Mouse (Mus musculus) spleen, adult 2 months (tissue): ENCODE results near the gene Traf7. TPM values are rescaled to one million over a fixed set of nuclear protein-coding genes. Genes with fewer than 3 reads are reported as not detected.

Experiments
- DNase-seq, 2 experiments: peaks; one replicate each; pipeline versions ENCODE4 v3.0.0 to v3.0.0-alpha.2; 2012 to 2021; ENCODE audit warnings: low spot score in 2 of 2, low read depth in 1 of 2
- H3K27ac ChIP-seq: fragments of 200-500 bp; 2 replicates; pipeline ENCODE4 v1.5.1; 2012; ENCODE audit warnings: low read length, inconsistent platforms; ENCODE audit not compliant: insufficient read depth
- H3K27me3 ChIP-seq: fragments of 200-500 bp; 2 replicates; pipeline ENCODE4 v1.6.1; 2012; ENCODE audit warnings: mild to moderate bottlenecking, moderate library complexity, low read length, inconsistent platforms; ENCODE audit not compliant: control insufficient read depth, insufficient read depth
- H3K36me3 ChIP-seq: fragments of 200-500 bp; 2 replicates; pipeline ENCODE4 v1.6.1; 2012; ENCODE audit warnings: mild to moderate bottlenecking, low read length, inconsistent platforms; ENCODE audit not compliant: control insufficient read depth, insufficient read depth
- H3K4me1 ChIP-seq: fragments of 200-500 bp; 2 replicates; pipeline ENCODE4 v1.6.1; 2011; ENCODE audit warnings: inconsistent platforms; ENCODE audit not compliant: control insufficient read depth, insufficient read depth, insufficient read length
- H3K4me3 ChIP-seq: fragments of 200-500 bp; 2 replicates; pipeline ENCODE4 v1.5.1; 2011; ENCODE audit warnings: mild to moderate bottlenecking, inconsistent platforms; ENCODE audit not compliant: insufficient read depth, insufficient read length; ENCODE audit errors: extremely low read depth
- CTCF ChIP-seq: fragments of 200-500 bp; IDR thresholded peaks from 2 replicates; pipeline ENCODE4 v1.5.1; 2011; ENCODE audit warnings: mild to moderate bottlenecking, inconsistent platforms; ENCODE audit not compliant: insufficient read depth, insufficient read length, insufficient replicate concordance; ENCODE audit errors: extremely low read depth
- POLR2A ChIP-seq: fragments of 200-500 bp; IDR thresholded peaks from 2 replicates; pipeline ENCODE4 v1.6.1; 2011; ENCODE audit warnings: low read depth, low read length, inconsistent platforms
- WGBS: fragments of 180-500 bp; shearing (Covaris S2); methylation state at CpG from one replicate; pipeline ENCODE4 v1.1.7; 2018; 5-methylcytosine and 5-hydroxymethylcytosine counted together
- polyA plus RNA-seq: library from polyadenylated mRNA; depleted of rRNA; stranded (reverse); fragments of >200 nt; gene quantifications from 2 replicates; pipeline ENCODE4 v1.2.3, GENCODE M21; 2012

Gene Traf7
- polyA plus RNA-seq, 1 experiment = 182 TPM

DNA sequence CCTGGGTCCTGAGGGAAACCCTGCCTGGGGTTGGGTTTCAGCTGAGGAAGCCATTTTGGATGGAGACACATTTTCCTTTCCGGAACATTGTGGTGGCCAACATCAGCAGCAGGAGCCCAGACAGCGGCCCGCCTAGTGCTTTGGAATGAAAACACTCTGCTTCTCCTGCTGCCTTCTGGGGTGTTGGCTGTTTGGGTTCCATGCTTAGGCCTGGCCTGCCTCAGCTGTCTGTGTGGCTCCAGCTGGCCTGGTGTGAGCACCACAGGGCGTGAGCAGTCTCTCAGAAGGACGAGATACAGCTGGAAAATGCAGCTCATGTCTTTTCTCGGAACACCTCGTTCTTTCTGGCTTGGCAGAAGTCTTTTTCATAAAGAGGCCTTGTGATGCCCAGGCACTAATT is 29.4 kb upstream of the Traf7 start:
- Histone ChIP-seq H3K27ac (no peak overlapping the region), H3K4me1 (peaks cover 4% of the 10 kb centered on the region; the same call in 1 of the 2 replicates), H3K4me3 (no peak overlapping the region), H3K27me3 (no peaks in the 10 kb centered on the region), H3K36me3 (no peaks in the 10 kb centered on the region)
- no peak for TF ChIP-seq POLR2A
- TF ChIP-seq CTCF = no peak
- no peak for DNase-seq
- WGBS = 92% methylated on average over 7 of the region's 7 CpGs

DNA sequence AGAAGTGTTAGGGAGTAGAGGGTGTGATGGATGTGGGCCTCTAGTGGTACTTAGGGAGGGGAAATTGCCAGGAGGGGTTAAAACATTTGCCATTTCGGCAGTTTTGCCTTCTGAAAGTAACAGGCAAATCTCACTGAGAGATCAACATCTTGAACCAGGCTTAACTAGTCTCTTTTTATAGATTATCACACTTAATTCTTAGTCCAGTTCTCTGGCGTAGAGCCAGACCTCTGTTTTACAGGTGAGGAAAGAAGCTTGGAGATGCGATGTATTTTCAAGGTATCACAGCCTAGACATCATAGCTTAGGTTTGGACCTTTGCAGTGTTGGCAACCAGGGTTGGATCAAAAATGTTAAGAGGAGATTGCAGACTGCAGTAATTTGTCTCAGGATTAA is 23.3 kb upstream of the Traf7 start:
- 72% methylated on average over 3 of the region's 3 CpGs for WGBS

DNA sequence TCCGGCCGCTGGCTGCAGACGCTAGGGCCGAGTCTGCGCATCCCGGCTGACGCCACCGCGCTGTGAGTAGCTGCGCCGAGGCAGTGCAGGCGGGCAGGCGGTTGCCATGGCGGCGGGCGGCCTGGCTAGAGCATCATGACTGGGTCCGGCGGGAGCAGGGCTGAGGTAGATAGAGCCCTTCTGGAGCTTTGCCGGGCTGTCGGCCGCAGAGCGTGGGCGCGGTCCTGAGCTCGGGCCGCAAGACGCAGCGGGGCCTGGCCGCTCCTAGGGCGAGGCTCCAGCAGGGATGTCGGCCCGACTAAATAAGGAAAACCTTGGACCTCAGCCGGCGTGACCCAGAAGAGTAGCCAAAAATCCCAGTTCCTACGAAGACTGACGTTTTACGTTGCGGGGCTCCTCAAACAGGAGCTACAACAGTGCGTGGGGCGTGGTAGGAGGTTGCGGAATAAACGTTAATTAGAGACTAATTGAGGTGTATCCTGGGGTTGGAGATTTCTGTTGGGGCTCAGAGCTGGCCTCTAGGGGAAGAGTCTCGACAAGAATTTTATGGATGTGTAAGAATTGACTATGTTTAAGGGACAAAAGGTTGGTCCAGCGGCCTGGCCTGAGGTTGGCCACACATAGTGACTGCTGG is 22.8 kb upstream of the Traf7 start:
- Histone ChIP-seq H3K4me1 (no peaks in the 10 kb centered on the region), H3K27me3 (no peaks in the 10 kb centered on the region), H3K27ac (peak overlapping the region; percentile 81), H3K36me3 (no peaks in the 10 kb centered on the region; the same call in 1 of the 2 replicates), H3K4me3 (peak overlapping the region; percentile 77)
- TF ChIP-seq POLR2A = no peak
- TF ChIP-seq CTCF = no peak
- peak; percentile 25 to 67 for DNase-seq
- WGBS = 5% methylated on average over 44 of the region's 44 CpGs

More for the DNA sequence above, 23.3 kb upstream of the Traf7 start:
- no peak overlapping the region for H3K27ac ChIP-seq
- H3K27me3 ChIP-seq = no peaks in the 10 kb centered on the region
- peak overlapping the region; percentile 77; the same call in 1 of the 2 replicates for H3K4me3 ChIP-seq
- H3K4me1 ChIP-seq = no peaks in the 10 kb centered on the region
- DNase-seq = no peak
- H3K36me3 ChIP-seq = no peaks in the 10 kb centered on the region; the same call in 1 of the 2 replicates
- TF ChIP-seq CTCF = no peak
- TF ChIP-seq POLR2A = no peak

DNA sequence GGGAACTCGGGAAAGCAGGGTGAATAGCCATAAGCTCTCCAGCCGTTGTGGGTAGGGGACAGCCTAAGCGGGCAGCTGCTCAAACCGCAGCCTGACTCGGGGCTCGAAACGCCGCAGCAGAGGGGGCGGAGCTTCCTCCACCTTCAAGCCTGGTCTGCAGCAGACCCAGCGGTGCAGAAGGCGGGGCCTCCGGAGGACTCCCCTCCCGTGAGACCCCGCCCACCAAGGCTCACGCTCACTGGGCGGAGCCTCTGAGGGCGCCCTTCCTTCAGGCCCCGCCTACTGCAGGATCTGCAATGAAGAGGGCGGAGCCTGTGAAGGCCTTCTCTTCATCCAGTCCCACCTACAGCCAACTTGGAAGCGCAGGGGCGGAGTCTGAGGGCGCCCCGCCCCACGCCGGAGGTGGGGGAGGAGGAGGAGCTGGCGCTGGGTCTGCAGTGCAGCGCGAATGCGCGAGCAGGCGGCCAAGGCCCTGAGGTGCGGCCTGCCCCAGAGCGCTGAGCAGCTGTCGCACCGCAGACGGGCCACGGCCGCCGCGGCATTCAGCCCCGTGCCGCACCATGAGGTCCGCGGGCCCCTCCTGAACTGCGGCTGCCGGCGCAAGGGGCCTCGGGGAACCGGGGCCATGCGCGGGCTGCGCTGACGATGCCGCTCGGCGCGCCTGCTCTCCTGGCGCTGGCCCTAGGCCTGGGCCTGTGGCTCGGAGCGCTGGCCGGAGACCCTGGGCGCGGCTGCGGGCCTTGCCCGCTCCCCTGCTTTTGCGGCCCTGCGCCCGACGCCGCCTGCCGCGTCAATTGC is 22.1 kb upstream of the Traf7 start, which contains the start of gene Pkd1:
Gene Pkd1 (plus strand): TSS at position 217 of the 798 bp plus-strand sequence.
- H3K4me1 ChIP-seq = no peaks in the 10 kb centered on the region
- H3K27ac ChIP-seq = peak within 1 kb of the TSS; percentile 83
- no peaks in the 10 kb centered on the region for H3K27me3 ChIP-seq
- TF ChIP-seq CTCF = no peak
- TF ChIP-seq POLR2A = peak; percentile 96
- H3K4me3 ChIP-seq = peak within 1 kb of the TSS; percentile 77
- peak; percentile 99 for DNase-seq
- no peaks in the 10 kb centered on the region; the same call in 1 of the 2 replicates for H3K36me3 ChIP-seq
- under 1% methylated on average over 62 of the region's 72 CpGs for WGBS

DNA sequence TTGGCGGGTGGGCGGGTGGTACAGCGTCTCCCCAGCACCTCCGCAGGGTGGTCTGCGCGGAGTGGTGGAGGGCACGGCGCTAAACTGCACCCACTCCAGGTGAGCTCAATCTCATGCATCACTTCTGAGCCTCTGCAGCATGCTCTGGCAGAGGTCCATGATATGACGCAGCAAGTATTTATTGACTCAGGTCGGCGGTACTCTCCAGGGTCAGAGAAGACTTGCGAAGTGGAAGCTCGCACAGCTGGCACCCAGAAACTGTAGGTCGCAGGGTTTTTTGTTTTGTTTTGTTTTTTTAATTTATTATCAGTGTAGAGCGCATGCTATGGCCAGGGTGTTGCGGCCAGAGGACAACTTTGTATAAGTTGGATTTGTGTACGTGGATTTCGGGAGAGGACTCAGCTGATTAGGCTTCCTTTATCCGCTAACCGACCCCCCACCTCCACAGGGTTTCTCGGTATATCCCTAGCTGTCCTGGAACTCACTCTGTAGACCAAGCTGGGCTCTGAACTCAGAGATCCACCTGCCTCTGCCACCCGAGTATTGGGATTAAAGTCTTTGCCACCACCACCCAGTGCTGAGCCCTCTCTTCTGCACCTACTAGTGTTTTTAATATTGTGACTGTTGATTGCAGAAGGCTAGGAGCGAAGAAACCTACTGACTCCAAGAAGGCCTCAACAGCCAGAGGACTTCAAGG is 21.3 kb upstream of the Traf7 start:
- Histone ChIP-seq H3K36me3 (no peaks in the 10 kb centered on the region; the same call in 1 of the 2 replicates), H3K27ac (peak overlapping the region; percentile 83), H3K4me1 (no peaks in the 10 kb centered on the region), H3K4me3 (peak overlapping the region; percentile 71), H3K27me3 (no peaks in the 10 kb centered on the region)
- peak; percentile 33 to 42 for DNase-seq
- TF ChIP-seq CTCF = no peak
- no peak for TF ChIP-seq POLR2A
- 1% methylated on average over 23 of the region's 23 CpGs for WGBS

DNA sequence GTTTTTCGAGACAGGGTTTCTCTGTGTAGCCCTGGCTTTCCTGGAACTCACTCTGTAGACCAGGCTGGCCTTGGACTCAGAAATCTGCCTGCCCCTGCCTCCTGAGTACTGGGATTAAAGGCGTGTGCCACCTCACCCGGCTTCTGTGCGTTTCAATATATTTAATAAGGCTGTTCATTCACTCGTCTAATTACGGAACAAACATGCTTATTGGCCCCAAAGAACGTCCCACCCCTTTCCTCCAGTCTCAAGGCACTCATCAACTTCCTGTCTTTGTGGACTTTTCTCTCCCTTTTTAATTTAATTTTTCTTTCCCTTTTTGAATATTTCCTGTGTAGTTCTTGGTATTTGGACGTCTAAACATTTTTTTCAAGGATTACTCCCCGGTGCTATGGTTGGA is 20.7 kb upstream of the Traf7 start:
- Histone ChIP-seq H3K27me3 (no peaks in the 10 kb centered on the region), H3K36me3 (no peaks in the 10 kb centered on the region; the same call in 1 of the 2 replicates), H3K27ac (peak overlapping the region; percentile 83), H3K4me1 (no peaks in the 10 kb centered on the region), H3K4me3 (peak overlapping the region; percentile 71)
- TF ChIP-seq CTCF (no peak), POLR2A (no peak)
- DNase-seq = peak; percentile 40 to 45
- 4% methylated on average over 9 of the region's 9 CpGs for WGBS
